Mouse (Mus musculus): ENCODE data around the gene Cln6. TPM values are rescaled to one million over a fixed set of nuclear protein-coding genes. Genes with fewer than 3 reads are reported as not detected.
A peak's percentile ranks its signal among the peaks of the same experiment; 100 is the strongest.
"Not testable (repeated sequence)": the region's sequence is repeated elsewhere in the genome, so short reads cannot be mapped to it uniquely, and the experiment has no call there.

Gene Cln6
- polyA plus RNA-seq, 1 experiment from 2014 or later = 14.9 TPM

DNA sequence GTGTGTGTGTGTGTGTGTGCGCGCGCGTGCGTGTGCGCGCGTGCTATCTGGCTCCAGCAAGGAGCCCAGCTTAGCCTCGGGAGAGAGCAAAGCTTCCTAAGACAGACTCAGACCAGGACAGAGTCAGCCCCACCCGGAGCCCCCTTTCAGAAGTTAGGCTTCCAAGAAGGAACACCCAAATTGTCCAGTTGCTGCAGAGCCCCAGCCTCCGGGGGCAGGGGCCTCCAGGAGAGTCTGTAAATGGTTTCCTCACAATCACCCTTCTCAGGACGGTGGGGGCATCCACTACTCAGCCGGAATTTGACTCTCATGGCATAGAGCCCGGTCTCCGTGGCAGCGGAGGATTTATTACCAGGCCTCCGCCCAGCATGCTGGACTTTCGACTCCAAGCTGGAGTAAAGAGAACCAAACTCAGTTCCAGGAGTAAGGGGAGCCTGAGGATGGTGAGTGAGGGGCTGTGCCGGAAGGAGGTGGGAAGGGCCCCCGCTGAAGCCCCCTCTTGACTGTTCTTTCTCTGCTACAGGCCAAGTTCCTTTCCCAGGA lies 19.2 kb downstream of the Cln6 start, which contains the start of gene Calml4:
Gene Calml4, plus strand, starts transcription at position 362 of the 543 bp plus-strand sequence.
- H3K9ac ChIP-seq = no peak within 1 kb of the TSS
- WGBS (ENCODE audit: insufficient replicate concordance) = 61% methylated on average over 18 of the region's 20 CpGs
- DNase-seq = no peak
- no peaks in the 10 kb centered on the region for H3K27me3 ChIP-seq
- no peak within 1 kb of the TSS for H3K4me3 ChIP-seq (replicated peaks)
- H3K36me3 ChIP-seq = no peaks in the 10 kb centered on the region
- no peaks in the 10 kb centered on the region for H3K9me3 ChIP-seq (replicated peaks)
- H3K4me1 ChIP-seq (replicated peaks) = peaks cover 19% of the 10 kb centered on the region
- no peak within 1 kb of the TSS for H3K4me2 ChIP-seq
- ATAC-seq (ENCODE audit: low read depth) = no peak
- peak within 1 kb of the TSS; percentile 8; the same call in 1 of the 2 replicates for H3K27ac ChIP-seq

DNA sequence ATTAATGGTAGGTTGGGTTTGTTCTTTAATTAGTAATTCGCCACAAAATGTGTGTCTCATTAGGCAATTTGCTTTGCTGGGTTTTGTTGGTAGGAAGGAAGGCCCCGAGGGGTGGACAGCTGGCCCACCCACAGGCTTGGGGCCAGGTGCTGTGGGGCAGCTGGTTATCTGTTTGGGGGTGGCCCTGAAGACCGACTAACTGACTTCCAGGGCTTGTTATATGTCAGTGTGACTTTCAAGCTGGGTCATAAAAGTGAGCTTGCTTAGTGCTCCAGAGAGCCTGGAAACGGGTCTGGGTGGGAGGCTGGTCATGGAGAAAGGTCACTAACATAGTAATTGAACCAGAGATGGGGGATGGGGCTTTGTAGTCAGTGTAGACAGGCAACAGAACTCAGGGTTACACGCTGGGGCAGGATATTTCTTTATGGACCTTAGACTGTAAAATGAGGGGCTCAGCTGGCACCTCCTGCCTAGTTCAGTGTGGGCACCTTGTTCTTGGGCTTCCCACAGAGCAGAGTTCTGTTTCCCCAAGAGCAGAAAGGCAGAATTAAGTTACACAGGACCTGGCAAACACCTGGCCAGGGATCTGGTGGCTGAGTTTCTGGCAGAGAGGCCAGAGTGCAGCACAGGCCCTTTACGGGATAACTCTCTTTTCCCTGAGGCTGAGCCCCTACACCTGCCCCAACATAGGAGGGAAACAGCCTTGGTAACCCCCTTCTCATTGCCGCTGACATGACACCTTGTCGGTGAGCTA lies 19.9 kb downstream of the Cln6 start:
- ATAC-seq (ENCODE audit: low read depth) (no peak), DNase-seq (no peak)
- H3K27me3 ChIP-seq = no peaks in the 10 kb centered on the region
- H3K27ac ChIP-seq = 0 out of 2 replicates have a peak overlapping the region, but pooled peaks have one; percentile 8
- 51% methylated on average over 8 of the region's 8 CpGs for WGBS (ENCODE audit: insufficient replicate concordance)
- no peak overlapping the region for H3K4me2 ChIP-seq
- H3K9me3 ChIP-seq (replicated peaks) = no peaks in the 10 kb centered on the region
- H3K4me1 ChIP-seq (replicated peaks) = peaks cover 19% of the 10 kb centered on the region
- H3K36me3 ChIP-seq = no peaks in the 10 kb centered on the region
- H3K9ac ChIP-seq = no peak overlapping the region
- no peak overlapping the region for H3K4me3 ChIP-seq (replicated peaks)

DNA sequence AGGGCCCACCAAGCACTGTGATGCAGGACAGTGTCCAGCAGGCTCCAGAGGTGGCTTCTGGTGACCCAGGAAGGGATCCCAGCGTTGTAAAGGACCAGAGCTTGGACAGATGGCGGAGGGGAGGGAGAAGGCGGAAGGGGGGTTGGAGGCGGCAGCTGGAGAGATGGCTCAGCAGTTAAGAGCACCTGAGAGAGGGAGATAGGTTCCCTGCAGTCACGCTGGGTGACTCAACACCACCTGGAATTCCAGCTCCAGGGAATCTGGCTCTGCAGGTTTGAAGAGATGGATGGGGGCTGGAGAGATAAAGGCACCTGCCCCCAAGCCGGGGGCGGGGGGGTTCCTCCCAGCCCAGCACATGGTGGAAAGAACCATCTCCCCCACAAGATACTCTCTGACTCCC lies 21.5 kb downstream of the Cln6 start:
- peaks cover 14% of the 10 kb centered on the region for H3K4me1 ChIP-seq (replicated peaks)
- DNase-seq; H3K9me3 ChIP-seq (replicated peaks); H3K27ac ChIP-seq; ATAC-seq (ENCODE audit: low read depth); H3K4me3 ChIP-seq (replicated peaks); H3K9ac ChIP-seq; H3K27me3 ChIP-seq; H3K36me3 ChIP-seq; H3K4me2 ChIP-seq: not testable (repeated sequence)
- WGBS (ENCODE audit: insufficient replicate concordance) = 46% methylated on average over 7 of the region's 7 CpGs

DNA sequence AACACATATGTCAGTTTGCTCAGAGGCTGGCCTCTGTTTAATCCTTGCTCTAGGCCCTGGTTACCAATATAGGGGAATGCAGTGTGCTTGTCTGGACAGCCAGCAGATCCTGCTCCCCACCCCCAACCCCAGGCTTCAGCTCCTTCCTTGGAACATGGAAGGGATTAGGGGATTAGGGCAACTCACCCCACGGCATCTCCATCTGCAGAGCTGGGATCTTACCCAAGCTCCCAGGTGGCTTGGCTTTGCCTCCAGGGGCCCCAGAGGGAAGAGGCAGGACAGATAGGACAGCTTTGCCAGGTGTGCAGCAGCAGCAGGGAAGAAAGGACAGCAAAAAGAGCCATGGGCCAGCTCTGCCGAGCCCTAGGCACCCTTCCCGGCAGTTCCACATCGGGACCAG lies 22.3 kb downstream of the Cln6 start:
- DNase-seq = no peak
- Histone ChIP-seq H3K36me3 (no peaks in the 10 kb centered on the region), H3K4me1 (replicated peaks) (peaks cover 14% of the 10 kb centered on the region), H3K9ac (no peak overlapping the region), H3K9me3 (replicated peaks) (no peaks in the 10 kb centered on the region), H3K4me2 (no peak overlapping the region), H3K4me3 (replicated peaks) (no peak overlapping the region), H3K27ac (no peak overlapping the region), H3K27me3 (no peaks in the 10 kb centered on the region)
- no peak for ATAC-seq (ENCODE audit: low read depth)
- WGBS (ENCODE audit: insufficient replicate concordance) = 59% methylated on average over 4 of the region's 4 CpGs

DNA sequence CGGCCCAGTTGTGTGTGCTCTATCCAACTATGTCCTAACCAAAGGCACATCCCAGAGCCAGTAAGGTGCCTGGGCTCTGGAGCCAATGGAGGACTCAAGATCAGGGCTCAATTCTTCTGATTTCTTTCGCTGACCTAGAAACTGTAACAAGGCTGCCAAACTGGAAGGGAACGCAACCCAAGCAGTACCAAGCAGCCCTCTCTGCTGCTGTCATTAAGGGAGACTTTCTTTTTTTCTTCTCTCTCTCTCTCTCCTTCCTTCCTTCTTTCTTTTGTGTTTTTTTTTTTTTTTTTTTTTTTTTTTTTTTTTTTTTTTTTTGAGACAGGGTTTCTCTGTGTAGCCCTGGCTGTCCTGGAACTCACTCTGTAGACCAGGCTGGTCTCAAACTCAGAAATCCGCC lies 30.7 kb downstream of the Cln6 start:
- H3K4me3 ChIP-seq (replicated peaks); ATAC-seq (ENCODE audit: low read depth): not testable (repeated sequence)
- WGBS (ENCODE audit: insufficient replicate concordance) = 69% methylated on average over 4 of the region's 4 CpGs

DNA sequence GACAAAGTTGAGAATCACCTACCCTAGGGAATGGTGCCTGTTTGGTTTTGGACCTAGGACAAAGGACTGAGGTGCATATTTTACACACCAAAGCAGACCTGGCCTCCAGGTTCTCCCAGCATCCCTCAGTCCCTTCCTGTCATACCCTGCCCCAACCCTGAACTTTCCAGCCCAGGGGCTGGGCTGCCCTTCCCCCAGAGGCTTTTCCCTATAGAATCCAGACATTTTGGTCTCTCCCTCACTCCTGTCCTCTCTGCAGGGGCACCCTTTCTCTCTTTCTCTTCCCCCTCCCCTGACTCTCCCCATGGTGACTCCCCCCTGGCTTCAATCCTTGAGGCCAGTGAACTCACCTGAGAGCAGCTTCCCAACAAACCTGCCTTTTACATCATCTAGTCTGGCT lies 32.1 kb downstream of the Cln6 start:
- Histone ChIP-seq H3K4me2 (no peak overlapping the region), H3K4me1 (replicated peaks) (no peaks in the 10 kb centered on the region), H3K4me3 (replicated peaks) (no peak overlapping the region), H3K9me3 (replicated peaks) (no peaks in the 10 kb centered on the region), H3K27ac (no peak overlapping the region), H3K36me3 (no peaks in the 10 kb centered on the region), H3K27me3 (no peaks in the 10 kb centered on the region), H3K9ac (no peak overlapping the region)
- DNase-seq = no peak
- no peak for ATAC-seq (ENCODE audit: low read depth)

More for the DNA sequence above, 30.7 kb downstream of the Cln6 start:
- H3K27ac ChIP-seq; H3K36me3 ChIP-seq; H3K4me2 ChIP-seq; H3K9me3 ChIP-seq (replicated peaks); H3K4me1 ChIP-seq (replicated peaks); H3K9ac ChIP-seq; H3K27me3 ChIP-seq; DNase-seq: not testable (repeated sequence)

DNA sequence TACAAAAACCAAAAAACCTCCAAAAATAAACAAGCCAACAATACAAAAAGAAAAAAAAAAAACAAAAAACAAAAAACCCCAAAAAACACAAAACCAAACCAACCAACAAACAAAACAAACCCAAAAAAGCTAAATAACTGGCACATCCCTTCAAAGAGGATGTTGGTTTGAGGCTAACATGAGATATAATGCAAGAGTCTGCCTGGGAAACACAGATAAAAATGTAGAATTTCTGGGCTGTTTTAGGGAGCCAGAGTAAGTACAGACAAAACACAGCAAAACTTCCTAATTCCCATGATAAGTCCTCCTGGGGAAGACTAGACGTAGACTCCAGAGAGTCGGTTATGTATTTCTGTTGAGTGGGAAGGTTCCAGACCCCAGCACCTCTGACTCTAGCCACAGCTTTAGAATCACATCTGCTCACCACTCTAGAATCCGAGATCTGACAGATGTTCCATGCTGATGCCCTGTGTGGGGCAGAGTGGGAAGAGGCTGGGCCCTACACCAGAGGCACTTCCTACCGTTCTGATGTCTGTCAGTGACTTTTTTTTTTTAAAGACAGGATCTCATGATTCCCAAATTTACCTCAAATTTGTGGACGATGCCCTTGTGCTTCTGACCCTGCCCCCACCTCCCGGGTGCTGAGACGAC lies 38.5 kb downstream of the Cln6 start:
- H3K27ac ChIP-seq = no peak overlapping the region
- ATAC-seq (ENCODE audit: low read depth) = no peak

DNA sequence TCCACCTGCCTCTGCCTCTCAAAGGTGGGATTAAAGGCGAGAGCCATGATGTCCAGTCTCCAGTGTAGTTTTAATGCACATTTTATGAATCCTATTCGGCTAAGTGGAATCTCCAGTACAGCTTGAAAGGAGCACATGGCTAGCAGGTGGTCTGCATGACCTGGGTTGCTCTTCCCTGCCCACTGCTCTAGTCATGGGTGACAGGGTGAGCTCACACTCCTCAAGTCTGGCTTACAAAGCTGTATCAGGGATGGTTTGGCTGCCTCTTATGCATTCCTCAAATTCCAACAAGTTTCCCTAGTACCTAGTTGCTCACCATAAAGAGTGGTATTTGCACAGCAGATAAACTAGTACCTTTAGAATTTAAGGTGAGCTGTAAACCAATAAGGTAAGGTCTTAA lies 39.2 kb downstream of the Cln6 start:
- DNase-seq = no peak

More for the DNA sequence above, 38.5 kb downstream of the Cln6 start:
- Histone ChIP-seq H3K4me2 (no peak overlapping the region), H3K27me3 (no peaks in the 10 kb centered on the region), H3K36me3 (peaks cover 15% of the 10 kb centered on the region), H3K9me3 (replicated peaks) (no peaks in the 10 kb centered on the region), H3K4me3 (replicated peaks) (no peak overlapping the region), H3K4me1 (replicated peaks) (peaks cover 17% of the 10 kb centered on the region), H3K9ac (no peak overlapping the region)
- WGBS (ENCODE audit: insufficient replicate concordance) = 45% methylated on average over 7 of the region's 7 CpGs
- DNase-seq = no peak

DNA sequence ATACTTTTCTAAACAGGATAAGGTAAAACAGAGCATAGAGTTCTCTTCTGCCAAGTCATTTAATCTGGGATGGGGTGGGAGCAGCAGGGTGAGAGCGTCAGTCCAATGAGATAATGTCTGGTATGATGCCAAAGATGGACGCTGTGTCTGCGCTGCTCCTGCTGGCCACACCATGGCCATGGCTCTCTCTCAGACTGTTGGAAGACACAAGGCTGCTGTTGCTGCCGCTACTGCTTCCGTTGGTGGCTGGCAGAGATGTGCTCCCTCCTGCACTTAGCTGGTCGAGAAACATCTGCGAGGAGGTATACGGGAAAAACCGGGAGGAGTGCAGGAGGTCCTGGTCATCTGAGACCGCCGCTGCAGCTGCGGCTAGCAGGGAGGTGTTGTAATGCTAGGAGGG lies 43.3 kb downstream of the Cln6 start:
- 84% methylated on average over 12 of the region's 12 CpGs for WGBS (ENCODE audit: insufficient replicate concordance)

More for the DNA sequence above, 39.2 kb downstream of the Cln6 start:
- 79% methylated on average over 2 of the region's 2 CpGs for WGBS (ENCODE audit: insufficient replicate concordance)
- H3K36me3 ChIP-seq = peaks cover 20% of the 10 kb centered on the region
- H3K9me3 ChIP-seq (replicated peaks) = no peaks in the 10 kb centered on the region
- peaks cover 17% of the 10 kb centered on the region for H3K4me1 ChIP-seq (replicated peaks)
- H3K4me2 ChIP-seq = no peak overlapping the region
- no peak overlapping the region for H3K9ac ChIP-seq
- no peak overlapping the region for H3K27ac ChIP-seq
- H3K27me3 ChIP-seq = no peaks in the 10 kb centered on the region
- no peak overlapping the region for H3K4me3 ChIP-seq (replicated peaks)
- ATAC-seq (ENCODE audit: low read depth) = no peak

DNA sequence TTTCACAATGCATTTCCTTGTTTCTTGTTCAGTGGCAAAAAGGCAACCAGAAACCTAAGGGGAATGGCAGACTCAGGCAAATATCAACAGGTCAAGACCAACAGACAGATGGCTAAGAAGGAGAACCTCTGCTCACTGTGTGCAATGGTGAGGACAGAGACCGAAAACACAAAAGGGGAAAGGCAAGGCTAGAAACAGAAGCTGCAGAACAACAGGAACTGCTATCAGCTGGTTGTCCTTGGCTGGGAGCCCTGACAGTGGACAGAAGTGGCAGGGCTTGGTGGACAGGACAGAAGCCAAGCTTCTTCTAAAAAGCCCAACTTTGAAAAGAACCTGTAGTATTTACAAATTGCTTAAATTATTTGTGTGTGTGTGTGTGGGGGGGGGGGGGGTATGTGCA lies 55.9 kb downstream of the Cln6 start:
- no peak overlapping the region for H3K27ac ChIP-seq
- ATAC-seq (ENCODE audit: low read depth) (no peak), DNase-seq (no peak)
- H3K4me3 ChIP-seq (replicated peaks) = no peak overlapping the region
- H3K9me3 ChIP-seq (replicated peaks) = no peaks in the 10 kb centered on the region
- H3K9ac ChIP-seq = no peak overlapping the region
- H3K36me3 ChIP-seq = peaks cover 46% of the 10 kb centered on the region
- WGBS (ENCODE audit: insufficient replicate concordance) = 90% methylated on average over 1 of the region's 1 CpGs
- no peaks in the 10 kb centered on the region for H3K27me3 ChIP-seq
- no peak overlapping the region for H3K4me2 ChIP-seq
- no peaks in the 10 kb centered on the region for H3K4me1 ChIP-seq (replicated peaks)

More for the DNA sequence above, 43.3 kb downstream of the Cln6 start:
- Histone ChIP-seq H3K9me3 (replicated peaks) (no peaks in the 10 kb centered on the region), H3K36me3 (peaks cover 51% of the 10 kb centered on the region), H3K27ac (no peak overlapping the region), H3K4me1 (replicated peaks) (peaks cover 10% of the 10 kb centered on the region), H3K9ac (no peak overlapping the region), H3K27me3 (no peaks in the 10 kb centered on the region), H3K4me3 (replicated peaks) (no peak overlapping the region), H3K4me2 (no peak overlapping the region)
- DNase-seq (no peak), ATAC-seq (ENCODE audit: low read depth) (no peak)

Measured in liver, embryonic 13.5 days (tissue).